Mouse (Mus musculus): ENCODE data around the gene Phactr1. TPM values are rescaled to one million over a fixed set of nuclear protein-coding genes. Genes with fewer than 3 reads are reported as not detected.

Phactr1 gene
- polyA plus RNA-seq, 1 experiment from 2014 or later: 15.5 TPM

GRCm38 (mm10) chr13:42823875-42824274, 143.5 kb downstream of the Phactr1 start:
- Histone ChIP-seq H3K9ac (ENCODE audit: low read length) (no peak overlapping the region), H3K4me2 (no peak overlapping the region), H3K27ac (ENCODE audit: low read depth, low read length) (no peak overlapping the region), H3K36me3 (ENCODE audit: control insufficient read depth, insufficient read depth, low read length) (no peaks in the 10 kb centered on the region), H3K9me3 (ENCODE audit: control insufficient read depth, low read length) (no peaks in the 10 kb centered on the region), H3K27me3 (ENCODE audit: control insufficient read depth, insufficient read depth, low read length) (no peaks in the 10 kb centered on the region), H3K4me3 (ENCODE audit: low read depth, low read length) (no peak overlapping the region), H3K4me1 (ENCODE audit: control insufficient read depth, insufficient read depth, low read length) (0 out of 2 replicates have a peak, but pooled peaks cover 3% of the 10 kb centered on the region)
- WGBS: 91% methylated on average over 7 of the region's 7 CpGs
- no peak for ATAC-seq (ENCODE audit: low FRiP score)
- DNase-seq (ENCODE audit: low spot score, missing footprints): no peak

GRCm38 (mm10) chr13:42826602-42827001, 146.2 kb downstream of the Phactr1 start:
- WGBS: 58% methylated on average over 8 of the region's 8 CpGs
- DNase-seq (ENCODE audit: low spot score, missing footprints): no peak

GRCm38 (mm10) chr13:42828978-42829377, 148.6 kb downstream of the Phactr1 start:
- no peak overlapping the region for H3K9ac ChIP-seq (ENCODE audit: low read length)
- 54% methylated on average over 9 of the region's 9 CpGs for WGBS
- ATAC-seq (ENCODE audit: low FRiP score) (no peak), DNase-seq (ENCODE audit: low spot score, missing footprints) (no peak)
- H3K27ac ChIP-seq (ENCODE audit: low read depth, low read length): no peak overlapping the region
- H3K9me3 ChIP-seq (ENCODE audit: control insufficient read depth, low read length): no peaks in the 10 kb centered on the region
- H3K27me3 ChIP-seq (ENCODE audit: control insufficient read depth, insufficient read depth, low read length): no peaks in the 10 kb centered on the region
- H3K4me3 ChIP-seq (ENCODE audit: low read depth, low read length): no peak overlapping the region
- no peaks in the 10 kb centered on the region for H3K36me3 ChIP-seq (ENCODE audit: control insufficient read depth, insufficient read depth, low read length)
- H3K4me1 ChIP-seq (ENCODE audit: control insufficient read depth, insufficient read depth, low read length): 0 out of 2 replicates have a peak, but pooled peaks cover 3% of the 10 kb centered on the region
- H3K4me2 ChIP-seq: no peak overlapping the region

More at GRCm38 (mm10) chr13:42826602-42827001, 146.2 kb downstream of the Phactr1 start:
- Histone ChIP-seq H3K27ac (ENCODE audit: low read depth, low read length) (no peak overlapping the region), H3K9ac (ENCODE audit: low read length) (no peak overlapping the region), H3K4me2 (no peak overlapping the region), H3K4me3 (ENCODE audit: low read depth, low read length) (no peak overlapping the region), H3K9me3 (ENCODE audit: control insufficient read depth, low read length) (no peaks in the 10 kb centered on the region), H3K4me1 (ENCODE audit: control insufficient read depth, insufficient read depth, low read length) (0 out of 2 replicates have a peak, but pooled peaks cover 3% of the 10 kb centered on the region), H3K27me3 (ENCODE audit: control insufficient read depth, insufficient read depth, low read length) (no peaks in the 10 kb centered on the region), H3K36me3 (ENCODE audit: control insufficient read depth, insufficient read depth, low read length) (no peaks in the 10 kb centered on the region)
- ATAC-seq (ENCODE audit: low FRiP score): no peak

GRCm38 (mm10) chr13:42835441-42835840, 155.0 kb downstream of the Phactr1 start:
- no peaks in the 10 kb centered on the region for H3K36me3 ChIP-seq (ENCODE audit: control insufficient read depth, insufficient read depth, low read length)
- H3K4me1 ChIP-seq (ENCODE audit: control insufficient read depth, insufficient read depth, low read length): no peaks in the 10 kb centered on the region
- H3K4me3 ChIP-seq (ENCODE audit: low read depth, low read length): no peak overlapping the region
- WGBS: 55% methylated on average over 2 of the region's 2 CpGs
- H3K9me3 ChIP-seq (ENCODE audit: control insufficient read depth, low read length): no peaks in the 10 kb centered on the region
- DNase-seq (ENCODE audit: low spot score, missing footprints): no peak
- H3K9ac ChIP-seq (ENCODE audit: low read length): no peak overlapping the region
- H3K27ac ChIP-seq (ENCODE audit: low read depth, low read length): no peak overlapping the region
- no peak overlapping the region for H3K4me2 ChIP-seq
- H3K27me3 ChIP-seq (ENCODE audit: control insufficient read depth, insufficient read depth, low read length): no peaks in the 10 kb centered on the region
- no peak for ATAC-seq (ENCODE audit: low FRiP score)

GRCm38 (mm10) chr13:42839358-42839757, 158.9 kb downstream of the Phactr1 start:
- ATAC-seq (ENCODE audit: low FRiP score) (no peak), DNase-seq (ENCODE audit: low spot score, missing footprints) (no peak)
- no peaks in the 10 kb centered on the region for H3K36me3 ChIP-seq (ENCODE audit: control insufficient read depth, insufficient read depth, low read length)
- no peak overlapping the region for H3K9ac ChIP-seq (ENCODE audit: low read length)
- H3K27me3 ChIP-seq (ENCODE audit: control insufficient read depth, insufficient read depth, low read length): no peaks in the 10 kb centered on the region
- 79% methylated on average over 2 of the region's 2 CpGs for WGBS
- H3K27ac ChIP-seq (ENCODE audit: low read depth, low read length): no peak overlapping the region
- H3K4me1 ChIP-seq (ENCODE audit: control insufficient read depth, insufficient read depth, low read length): no peaks in the 10 kb centered on the region
- H3K4me3 ChIP-seq (ENCODE audit: low read depth, low read length): no peak overlapping the region
- no peak overlapping the region for H3K4me2 ChIP-seq
- H3K9me3 ChIP-seq (ENCODE audit: control insufficient read depth, low read length): no peaks in the 10 kb centered on the region

GRCm38 (mm10) chr13:42852086-42852485, 171.7 kb downstream of the Phactr1 start:
- no peak for ATAC-seq (ENCODE audit: low FRiP score)
- Histone ChIP-seq H3K27ac (ENCODE audit: low read depth, low read length) (no peak overlapping the region), H3K4me2 (no peak overlapping the region), H3K4me3 (ENCODE audit: low read depth, low read length) (no peak overlapping the region), H3K27me3 (ENCODE audit: control insufficient read depth, insufficient read depth, low read length) (no peaks in the 10 kb centered on the region), H3K9me3 (ENCODE audit: control insufficient read depth, low read length) (no peaks in the 10 kb centered on the region), H3K9ac (ENCODE audit: low read length) (no peak overlapping the region), H3K4me1 (ENCODE audit: control insufficient read depth, insufficient read depth, low read length) (peaks cover 5% of the 10 kb centered on the region), H3K36me3 (ENCODE audit: control insufficient read depth, insufficient read depth, low read length) (no peaks in the 10 kb centered on the region)
- 81% methylated on average over 10 of the region's 10 CpGs for WGBS
- peak; percentile 26 for DNase-seq (ENCODE audit: low spot score, missing footprints)

GRCm38 (mm10) chr13:42853900-42854595, 173.6 kb downstream of the Phactr1 start:
- Histone ChIP-seq H3K4me2 (no peak overlapping the region), H3K4me3 (ENCODE audit: low read depth, low read length) (no peak overlapping the region), H3K9ac (ENCODE audit: low read length) (no peak overlapping the region), H3K27me3 (ENCODE audit: control insufficient read depth, insufficient read depth, low read length) (no peaks in the 10 kb centered on the region), H3K4me1 (ENCODE audit: control insufficient read depth, insufficient read depth, low read length) (peaks cover 5% of the 10 kb centered on the region), H3K27ac (ENCODE audit: low read depth, low read length) (no peak overlapping the region), H3K9me3 (ENCODE audit: control insufficient read depth, low read length) (no peaks in the 10 kb centered on the region), H3K36me3 (ENCODE audit: control insufficient read depth, insufficient read depth, low read length) (no peaks in the 10 kb centered on the region)
- WGBS: 10% methylated on average over 11 of the region's 11 CpGs
- ATAC-seq (ENCODE audit: low FRiP score) (no peak), DNase-seq (ENCODE audit: low spot score, missing footprints) (no peak)

GRCm38 (mm10) chr13:42866162-42866941, 185.9 kb downstream of the Phactr1 start:
- Histone ChIP-seq H3K4me3 (ENCODE audit: low read depth, low read length) (peak overlapping the region; percentile 26), H3K27ac (ENCODE audit: low read depth, low read length) (no peak overlapping the region), H3K4me2 (peak overlapping the region; percentile 56), H3K9ac (ENCODE audit: low read length) (peak overlapping the region; percentile 39; the same call in 1 of the 2 replicates), H3K27me3 (ENCODE audit: control insufficient read depth, insufficient read depth, low read length) (no peaks in the 10 kb centered on the region), H3K36me3 (ENCODE audit: control insufficient read depth, insufficient read depth, low read length) (no peaks in the 10 kb centered on the region), H3K9me3 (ENCODE audit: control insufficient read depth, low read length) (no peaks in the 10 kb centered on the region), H3K4me1 (ENCODE audit: control insufficient read depth, insufficient read depth, low read length) (peaks cover 13% of the 10 kb centered on the region)
- peak; percentile 72; the same call in 1 of the 2 replicates for ATAC-seq (ENCODE audit: low FRiP score)
- peak; percentile 91 for DNase-seq (ENCODE audit: low spot score, missing footprints)
- 2% methylated on average over 21 of the region's 21 CpGs for whole genome bisulfite sequencing

GRCm38 (mm10) chr13:42867026-42867425, 186.6 kb downstream of the Phactr1 start:
- WGBS: 34% methylated on average over 6 of the region's 6 CpGs
- Histone ChIP-seq H3K9me3 (ENCODE audit: control insufficient read depth, low read length) (no peaks in the 10 kb centered on the region), H3K9ac (ENCODE audit: low read length) (no peak overlapping the region), H3K36me3 (ENCODE audit: control insufficient read depth, insufficient read depth, low read length) (no peaks in the 10 kb centered on the region), H3K4me1 (ENCODE audit: control insufficient read depth, insufficient read depth, low read length) (peaks cover 13% of the 10 kb centered on the region), H3K27me3 (ENCODE audit: control insufficient read depth, insufficient read depth, low read length) (no peaks in the 10 kb centered on the region), H3K27ac (ENCODE audit: low read depth, low read length) (no peak overlapping the region), H3K4me3 (ENCODE audit: low read depth, low read length) (no peak overlapping the region), H3K4me2 (peak overlapping the region; percentile 56)
- no peak for DNase-seq (ENCODE audit: low spot score, missing footprints)
- ATAC-seq (ENCODE audit: low FRiP score): no peak
